Mouse (Mus musculus): ENCODE data around the gene Tlk2. TPM values are rescaled to one million over a fixed set of nuclear protein-coding genes. Genes with fewer than 3 reads are reported as not detected.

Gene Tlk2
- polyA plus RNA-seq, 1 experiment = 25.0 TPM

- TF ChIP-seq GATA1 (IDR thresholded peaks at IDR 0.05; ENCODE audit: low read length) = no peak
Measured at GRCm38 (mm10) chr11:105281763-105282459, 103.3 kb downstream of the Tlk2 start.

GRCm38 (mm10) chr11:105282460-105282859 is 103.9 kb downstream of the Tlk2 start:
- no peak for TF ChIP-seq GATA1 (IDR thresholded peaks at IDR 0.05; ENCODE audit: low read length)

GRCm38 (mm10) chr11:105283016-105283415 is 104.4 kb downstream of the Tlk2 start:
- TF ChIP-seq GATA1 (IDR thresholded peaks at IDR 0.05; ENCODE audit: low read length) = no peak

- TF ChIP-seq GATA1 (IDR thresholded peaks at IDR 0.05; ENCODE audit: low read length) = no peak
Measured at GRCm38 (mm10) chr11:105285720-105286119, 107.1 kb downstream of the Tlk2 start.

- no peak for TF ChIP-seq GATA1 (IDR thresholded peaks at IDR 0.05; ENCODE audit: low read length)
Measured at GRCm38 (mm10) chr11:105289403-105289802, 110.8 kb downstream of the Tlk2 start.

GRCm38 (mm10) chr11:105291681-105292123 is 113.1 kb downstream of the Tlk2 start:
- no peak for TF ChIP-seq GATA1 (IDR thresholded peaks at IDR 0.05; ENCODE audit: low read length)

- TF ChIP-seq GATA1 (IDR thresholded peaks at IDR 0.05; ENCODE audit: low read length) = no peak
Measured at GRCm38 (mm10) chr11:105292124-105293071, 113.8 kb downstream of the Tlk2 start, which contains the start of gene Mrc2. Gene Mrc2 (plus strand): TSS chr11:105292643.

- TF ChIP-seq GATA1 (IDR thresholded peaks at IDR 0.05; ENCODE audit: low read length) = no peak
Measured at GRCm38 (mm10) chr11:105293101-105293581, 114.5 kb downstream of the Tlk2 start.

GRCm38 (mm10) chr11:105293901-105294494 is 115.4 kb downstream of the Tlk2 start:
- no peak for TF ChIP-seq GATA1 (IDR thresholded peaks at IDR 0.05; ENCODE audit: low read length)

- TF ChIP-seq GATA1 (IDR thresholded peaks at IDR 0.05; ENCODE audit: low read length) = no peak
Measured at GRCm38 (mm10) chr11:105296084-105296483, 117.5 kb downstream of the Tlk2 start.

GRCm38 (mm10) chr11:105310197-105310596 is 131.6 kb downstream of the Tlk2 start:
- TF ChIP-seq GATA1 (IDR thresholded peaks at IDR 0.05; ENCODE audit: low read length) = no peak

- no peak for TF ChIP-seq GATA1 (IDR thresholded peaks at IDR 0.05; ENCODE audit: low read length)
Measured at GRCm38 (mm10) chr11:105311291-105311975, 132.8 kb downstream of the Tlk2 start.

GRCm38 (mm10) chr11:105312311-105312942 is 133.8 kb downstream of the Tlk2 start:
- no peak for TF ChIP-seq GATA1 (IDR thresholded peaks at IDR 0.05; ENCODE audit: low read length)

- TF ChIP-seq GATA1 (IDR thresholded peaks at IDR 0.05; ENCODE audit: low read length) = no peak
Measured at GRCm38 (mm10) chr11:105312972-105313632, 134.5 kb downstream of the Tlk2 start.
